47 mouse cellular contexts compared by ENCODE assay signal in genomic region chr2:155749394-155749793, GRCm38 (mm10). TPM values are rescaled to one million over a fixed set of nuclear protein-coding genes. Genes with fewer than 3 reads are reported as not detected.
"Had no signal": no experiment of that assay in that cellular context is flagged by ENCODE, and none has a peak within 500 bp of the region (broad histone marks: within the 10 kb centered on the region; RNA-seq: fewer than 3 reads in every experiment).

No protein-coding gene starts in this region.

- H3K36me3 ChIP-seq: limb, embryonic 10.5 days; limb, embryonic 12.5 days; limb, embryonic 13.5 days; limb, embryonic 15.5 days; liver, embryonic 12.5 days; liver, embryonic 13.5 days; liver, embryonic 15.5 days; lung, embryonic 15.5 days; midbrain, embryonic 10.5 days; midbrain, embryonic 12.5 days; midbrain, embryonic 13.5 days; midbrain, embryonic 15.5 days had no signal

- H3K4me2 ChIP-seq: limb, embryonic 12.5 days; limb, embryonic 13.5 days; limb, embryonic 15.5 days; liver, embryonic 11.5 days; liver, embryonic 12.5 days; liver, embryonic 13.5 days; liver, embryonic 15.5 days; lung, embryonic 14.5 days; lung, embryonic 15.5 days; midbrain, embryonic 11.5 days; midbrain, embryonic 12.5 days; midbrain, embryonic 13.5 days; midbrain, embryonic 15.5 days had no signal

- H3K9me3 ChIP-seq: limb, embryonic 10.5 days; limb, embryonic 12.5 days; limb, embryonic 13.5 days; limb, embryonic 15.5 days; liver, embryonic 12.5 days; liver, embryonic 13.5 days; liver, embryonic 15.5 days; lung, embryonic 15.5 days; megakaryocyte, embryonic 14.5 days; midbrain, embryonic 10.5 days; midbrain, embryonic 12.5 days; midbrain, embryonic 13.5 days; midbrain, embryonic 15.5 days had no signal

- H3K9ac ChIP-seq: limb, embryonic 12.5 days; limb, embryonic 13.5 days; limb, embryonic 15.5 days; liver, embryonic 12.5 days; liver, embryonic 13.5 days; liver, embryonic 14.5 days; liver, embryonic 15.5 days; liver, postnatal 0 days; lung, embryonic 14.5 days; lung, embryonic 15.5 days; midbrain, embryonic 12.5 days; midbrain, embryonic 13.5 days; midbrain, embryonic 15.5 days had no signal

- H3K27ac ChIP-seq: left cerebral cortex, adult 2 months; limb, embryonic 10.5 days; limb, embryonic 12.5 days; limb, embryonic 13.5 days; limb, embryonic 15.5 days; liver, embryonic 12.5 days; liver, embryonic 13.5 days; liver, embryonic 14.5 days; liver, embryonic 15.5 days; lung, embryonic 15.5 days; macrophage; midbrain, embryonic 10.5 days; midbrain, embryonic 12.5 days; midbrain, embryonic 13.5 days; midbrain, embryonic 15.5 days had no signal

- H3K4me1 ChIP-seq: lung, embryonic 15.5 days had no signal

- H3K4me3 ChIP-seq: left cerebral cortex, adult 2 months; limb, embryonic 10.5 days; limb, embryonic 12.5 days; limb, embryonic 13.5 days; limb, embryonic 15.5 days; liver, embryonic 12.5 days; liver, embryonic 13.5 days; liver, embryonic 15.5 days; lung, embryonic 15.5 days; megakaryocyte, embryonic 14.5 days; midbrain, embryonic 10.5 days; midbrain, embryonic 12.5 days; midbrain, embryonic 13.5 days; midbrain, embryonic 15.5 days; myocyte had no signal

- DNase-seq: left cerebral cortex, postnatal 4 days; liver; liver, embryonic 13.5 days; liver, postnatal 0 days; lung, adult 18-20 months; lung, adult 2 months; lung, embryonic 14.5 days; lung, postnatal 10 days; lung, postnatal 14 days; lung, postnatal 36 days; lung, postnatal 4 days; midbrain, embryonic 14.5 days had no signal

RNA-seq across cellular contexts. Expression of gene Procr, which starts 1.5 kb away (rescaled TPM):
- total RNA-seq: megakaryocyte-erythroid progenitor cell, adult 5-6 weeks; monocyte, adult 5-6 weeks had no signal

RNA-seq across cellular contexts. Expression of gene Gm17581, which starts 13.7 kb away (rescaled TPM):
- total RNA-seq: left cerebral cortex, adult 2 months; left cerebral cortex, adult 8-10 months; left cerebral cortex, postnatal 10 days; left cerebral cortex, postnatal 14 days; left cerebral cortex, postnatal 25 days; left cerebral cortex, postnatal 36 days; left cerebral cortex, postnatal 4 days; liver, adult 2 months; megakaryocyte progenitor cell, adult 5-6 weeks; megakaryocyte, adult 5-6 weeks; megakaryocyte-erythroid progenitor cell, adult 5-6 weeks; midbrain, postnatal 0 days; monocyte, adult 5-6 weeks had no signal
- polyA plus RNA-seq: limb, embryonic 10.5 days; limb, embryonic 11.5 days; limb, embryonic 12.5 days; limb, embryonic 13.5 days; limb, embryonic 14.5 days; limb, embryonic 15.5 days; liver, adult 2 months; liver, embryonic 11.5 days; liver, embryonic 12.5 days; liver, embryonic 13.5 days; liver, embryonic 14.5 days; liver, embryonic 15.5 days; liver, embryonic 16.5 days; liver, postnatal 0 days; lung, adult 2 months; lung, embryonic 14.5 days; lung, embryonic 15.5 days; lung, embryonic 16.5 days; lung, postnatal 0 days; macrophage; midbrain, embryonic 10.5 days; midbrain, embryonic 11.5 days; midbrain, embryonic 12.5 days; midbrain, embryonic 13.5 days; midbrain, embryonic 14.5 days; midbrain, embryonic 15.5 days; midbrain, embryonic 16.5 days; midbrain, postnatal 0 days; myocyte had no signal

RNA-seq across cellular contexts. Expression of gene Mmp24, which starts 25.7 kb away (rescaled TPM):
- total RNA-seq: liver, adult 2 months; monocyte, adult 5-6 weeks had no signal
- polyA plus RNA-seq: limb, embryonic 11.5 days; liver, embryonic 11.5 days; liver, embryonic 13.5 days; liver, embryonic 15.5 days; liver, embryonic 16.5 days; liver, postnatal 0 days; lung, embryonic 14.5 days had no signal
